9 mouse cellular contexts compared by ENCODE assay signal in the genomic region with DNA sequence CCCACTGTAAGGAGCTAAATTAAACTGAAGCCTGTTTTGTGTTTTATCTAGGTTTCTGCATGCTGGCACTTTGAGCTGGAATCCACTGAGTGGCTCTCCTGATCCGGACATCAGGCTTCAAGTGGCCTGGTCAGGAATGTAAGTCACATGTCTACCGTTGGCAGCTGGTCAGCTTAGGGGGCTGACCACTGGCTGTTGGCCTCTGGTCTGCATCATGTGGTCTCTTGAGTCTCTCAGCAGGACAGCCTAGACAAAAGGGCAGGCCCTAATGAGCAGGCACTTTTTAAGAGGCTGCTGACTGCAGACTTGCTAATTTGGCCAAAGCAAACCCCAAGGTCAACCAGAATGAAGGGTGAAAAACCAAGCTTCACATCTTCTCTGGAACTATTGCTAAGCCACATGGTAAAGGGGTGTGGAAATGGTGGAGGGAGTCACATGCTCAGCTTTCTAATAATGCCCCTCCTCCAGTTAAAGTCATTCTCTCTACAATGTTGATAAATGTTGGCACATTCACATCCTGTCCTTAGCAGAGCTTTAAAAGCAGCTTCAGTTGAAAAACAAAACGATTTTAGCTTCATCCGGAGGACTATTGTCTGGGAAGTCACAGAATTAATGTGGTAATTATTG.
A peak's percentile ranks its signal among the peaks of the same experiment; 100 is the strongest.
DNase-seq lines count a peak whose midpoint lies in the region; ATAC-seq lines count a peak whose summit lies in the region.
"Had no signal": no experiment of that assay in that cellular context is flagged by ENCODE, and none has a peak within 500 bp of the region (broad histone marks: within the 10 kb centered on the region; RNA-seq: fewer than 3 reads in every experiment).

No protein-coding gene starts in this region.

- no peaks in the 10 kb centered on the region for H3K27me3 ChIP-seq in hindbrain, embryonic 16.5 days (replicated peaks; ENCODE audit: control insufficient read depth, insufficient read depth, low read length)
- H3K27me3 ChIP-seq in hindbrain, embryonic 14.5 days (ENCODE audit: control insufficient read depth, insufficient read depth, low read length), result no peaks in the 10 kb centered on the region
- H3K27me3 ChIP-seq in heart, embryonic 13.5 days (replicated peaks), result no peaks in the 10 kb centered on the region
- H3K27me3 ChIP-seq in neural tube, embryonic 15.5 days (replicated peaks), result no peaks in the 10 kb centered on the region
- H3K27me3 ChIP-seq: limb, embryonic 15.5 days had no signal

- WGBS in hindbrain, embryonic 16.5 days, result 67% methylated on average over 4 of the region's 4 CpGs
- WGBS in hindbrain, embryonic 14.5 days, result 72% methylated on average over 4 of the region's 4 CpGs
- 37% methylated on average over 4 of the region's 4 CpGs for WGBS in heart, embryonic 13.5 days
- 69% methylated on average over 4 of the region's 4 CpGs for WGBS in neural tube, embryonic 15.5 days

- peak; percentile 79 for ATAC-seq in hindbrain, embryonic 16.5 days
- ATAC-seq in hindbrain, embryonic 14.5 days (ENCODE audit: low FRiP score), result no peak
- peak; percentile 83; the same call in 1 of the 2 replicates for ATAC-seq in heart, embryonic 13.5 days (ENCODE audit: extremely low read depth, insufficient number of reproducible peaks, low FRiP score, low TSS enrichment)
- ATAC-seq in neural tube, embryonic 15.5 days (ENCODE audit: low FRiP score), result no peak

- H3K27ac ChIP-seq in hindbrain, embryonic 16.5 days (ENCODE audit: low read depth, low read length), result no peak overlapping the region
- no peak overlapping the region for H3K27ac ChIP-seq in hindbrain, embryonic 14.5 days
- H3K27ac ChIP-seq in heart, embryonic 13.5 days (replicated peaks), result peak overlapping the region; percentile 79
- no peak overlapping the region for H3K27ac ChIP-seq in neural tube, embryonic 15.5 days (replicated peaks)
- H3K27ac ChIP-seq: limb, embryonic 15.5 days had no signal

- H3K4me3 ChIP-seq in hindbrain, embryonic 16.5 days (ENCODE audit: low read length), result no peak overlapping the region
- no peak overlapping the region for H3K4me3 ChIP-seq in hindbrain, embryonic 14.5 days (replicated peaks; ENCODE audit: low read length)
- H3K4me3 ChIP-seq in heart, embryonic 13.5 days, result no peak overlapping the region
- H3K4me3 ChIP-seq in neural tube, embryonic 15.5 days (replicated peaks), result no peak overlapping the region
- H3K4me3 ChIP-seq: limb, embryonic 15.5 days had no signal

- no peaks in the 10 kb centered on the region for H3K36me3 ChIP-seq in hindbrain, embryonic 16.5 days (ENCODE audit: control insufficient read depth, insufficient read depth, low read length)
- no peaks in the 10 kb centered on the region for H3K36me3 ChIP-seq in hindbrain, embryonic 14.5 days (replicated peaks; ENCODE audit: control insufficient read depth, insufficient read depth)
- no peaks in the 10 kb centered on the region for H3K36me3 ChIP-seq in heart, embryonic 13.5 days
- H3K36me3 ChIP-seq in neural tube, embryonic 15.5 days, result no peaks in the 10 kb centered on the region
- H3K36me3 ChIP-seq: limb, embryonic 15.5 days had no signal

- no peak for DNase-seq in hindbrain, embryonic 14.5 days (ENCODE audit: low spot score)
- DNase-seq in cerebellum, postnatal 25 days, result peak; percentile 11 to 33
- DNase-seq in layer of hippocampus, postnatal 14 days (ENCODE audit: low spot score in 2 of 2), result peak; percentile 31 to 53
- peak; percentile 13 for DNase-seq in retina, adult 2 months (ENCODE audit: low read depth, low spot score)
- no peak for DNase-seq in thymus, postnatal 14 days

- no peaks in the 10 kb centered on the region for H3K4me1 ChIP-seq in hindbrain, embryonic 16.5 days (ENCODE audit: control insufficient read depth, insufficient read depth, low read depth, low read length)
- no peaks in the 10 kb centered on the region for H3K4me1 ChIP-seq in hindbrain, embryonic 14.5 days (replicated peaks; ENCODE audit: control insufficient read depth, insufficient read depth, low read length)
- H3K4me1 ChIP-seq in heart, embryonic 13.5 days, result peaks cover 15% of the 10 kb centered on the region
- no peaks in the 10 kb centered on the region for H3K4me1 ChIP-seq in neural tube, embryonic 15.5 days
- H3K4me1 ChIP-seq: limb, embryonic 15.5 days had no signal

- no peak overlapping the region for H3K4me2 ChIP-seq in hindbrain, embryonic 16.5 days (ENCODE audit: low read length)
- H3K4me2 ChIP-seq in hindbrain, embryonic 14.5 days (replicated peaks), result no peak overlapping the region
- H3K4me2 ChIP-seq in heart, embryonic 13.5 days, result no peak overlapping the region
- no peak overlapping the region for H3K4me2 ChIP-seq in neural tube, embryonic 15.5 days
- H3K4me2 ChIP-seq: limb, embryonic 15.5 days had no signal

- no peaks in the 10 kb centered on the region for H3K9me3 ChIP-seq in hindbrain, embryonic 16.5 days (ENCODE audit: control insufficient read depth, low read length)
- H3K9me3 ChIP-seq in hindbrain, embryonic 14.5 days (ENCODE audit: control insufficient read depth, low read length), result no peaks in the 10 kb centered on the region
- no peaks in the 10 kb centered on the region for H3K9me3 ChIP-seq in heart, embryonic 13.5 days
- no peaks in the 10 kb centered on the region for H3K9me3 ChIP-seq in neural tube, embryonic 15.5 days (replicated peaks)
- H3K9me3 ChIP-seq: limb, embryonic 15.5 days had no signal

- H3K9ac ChIP-seq in hindbrain, embryonic 16.5 days (ENCODE audit: low read depth, low read length), result no peak overlapping the region
- no peak overlapping the region for H3K9ac ChIP-seq in hindbrain, embryonic 14.5 days
- no peak overlapping the region for H3K9ac ChIP-seq in heart, embryonic 13.5 days
- no peak overlapping the region for H3K9ac ChIP-seq in neural tube, embryonic 15.5 days (replicated peaks)
- H3K9ac ChIP-seq: limb, embryonic 15.5 days had no signal

Comparison
In these comparisons a context has a peak if more than half of its experiments do, and no peak if none do; other contexts are left out.
1. ATAC-seq: peak in hindbrain, embryonic 16.5 days (single experiment) and heart, embryonic 13.5 days (single experiment); none in hindbrain, embryonic 14.5 days (single experiment) and neural tube, embryonic 15.5 days (single experiment).
2. DNase-seq: peak in cerebellum, postnatal 25 days (2 of 2), layer of hippocampus, postnatal 14 days (2 of 2) and retina, adult 2 months (single experiment); none in hindbrain, embryonic 14.5 days (single experiment) and thymus, postnatal 14 days (single experiment).